8 mouse cellular contexts compared by ENCODE assay signal in the genomic region with DNA sequence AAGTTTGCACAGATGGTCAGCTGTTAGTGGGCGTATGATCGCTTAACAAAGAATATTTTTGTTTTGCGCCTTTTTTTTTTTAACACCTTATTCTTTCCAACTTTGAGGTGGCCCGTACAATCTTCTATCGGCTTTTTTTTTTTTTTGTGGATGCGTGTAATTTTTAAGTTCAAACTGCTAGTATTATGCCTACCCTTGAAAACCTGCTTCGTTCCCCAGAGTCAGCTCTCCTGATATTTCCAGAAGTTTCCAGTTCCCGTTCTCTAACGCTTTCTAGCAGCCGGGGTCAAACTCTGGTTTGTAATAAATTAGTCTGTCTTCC. TPM values are rescaled to one million over a fixed set of nuclear protein-coding genes. Genes with fewer than 3 reads are reported as not detected.
DNase-seq lines count a peak whose midpoint lies in the region; ATAC-seq and TF ChIP-seq lines count a peak whose summit lies in the region.

No protein-coding gene starts in this region.

- no peak for TF ChIP-seq CTCF in gastrocnemius, adult 2 months (IDR thresholded peaks at IDR 0.05)
- no peak for TF ChIP-seq CTCF in spleen, adult 2 months (IDR thresholded peaks at IDR 0.05; ENCODE audit: extremely low read depth, insufficient read depth, insufficient read length, insufficient replicate concordance)
- TF ChIP-seq CTCF in stomach, postnatal 0 days (IDR thresholded peaks at IDR 0.05; ENCODE audit: low read depth) = no peak

- no peak for ATAC-seq in liver, embryonic 11.5 days (replicated peaks; ENCODE audit: low FRiP score)
- ATAC-seq in stomach, postnatal 0 days (ENCODE audit: low FRiP score, low TSS enrichment) = no peak

- TF ChIP-seq POLR2A in spleen, adult 2 months (IDR thresholded peaks at IDR 0.05; ENCODE audit: low read depth, low read length) = no peak

- TF ChIP-seq EP300 in stomach, postnatal 0 days (optimal IDR thresholded peaks at IDR 0.05) = no peak

- peak overlapping the region; percentile 77 for H3K4me2 ChIP-seq in liver, embryonic 11.5 days
- peak overlapping the region; percentile 91 for H3K4me2 ChIP-seq in stomach, postnatal 0 days (replicated peaks; ENCODE audit: low read depth)

- peak overlapping the region; percentile 67 for H3K9ac ChIP-seq in liver, embryonic 11.5 days (ENCODE audit: low read depth, low read length)
- H3K9ac ChIP-seq in stomach, postnatal 0 days (ENCODE audit: low read length) = peak overlapping the region; percentile 91

- H3K4me3 ChIP-seq in gastrocnemius, adult 2 months = peak overlapping the region; percentile 87
- H3K4me3 ChIP-seq in spleen, adult 2 months (ENCODE audit: extremely low read depth, insufficient read depth, insufficient read length) = peak overlapping the region; percentile 84
- H3K4me3 ChIP-seq in liver, embryonic 11.5 days (ENCODE audit: low read depth, low read length) = peak overlapping the region; percentile 92
- peak overlapping the region; percentile 95 for H3K4me3 ChIP-seq in stomach, postnatal 0 days (ENCODE audit: low read depth, low read length)

- WGBS in spleen, adult 2 months = under 1% methylated on average over 10 of the region's 10 CpGs
- WGBS in liver, embryonic 11.5 days = 2% methylated on average over 10 of the region's 10 CpGs
- 1% methylated on average over 10 of the region's 10 CpGs for WGBS in stomach, postnatal 0 days

- H3K27ac ChIP-seq in gastrocnemius, adult 2 months = peak overlapping the region; percentile 96
- H3K27ac ChIP-seq in spleen, adult 2 months (ENCODE audit: insufficient read depth, low read length) = peak overlapping the region; percentile 95
- H3K27ac ChIP-seq in liver, embryonic 11.5 days (ENCODE audit: low read depth, low read length) = peak overlapping the region; percentile 80; the same call in 1 of the 2 replicates
- peak overlapping the region; percentile 95 for H3K27ac ChIP-seq in stomach, postnatal 0 days (replicated peaks)

- intact Hi-C loops in gastrocnemius, adult 2 months (cut with DNase I) = loop anchor here (5.0 kb wide), 3 partner anchors 51 to 404 kb away; no protein-coding TSS in a partner anchor

- no peaks in the 10 kb centered on the region for H3K27me3 ChIP-seq in spleen, adult 2 months (ENCODE audit: control insufficient read depth, insufficient read depth, low read length)
- H3K27me3 ChIP-seq in liver, embryonic 11.5 days (replicated peaks; ENCODE audit: control insufficient read depth, insufficient read depth, low read length) = no peaks in the 10 kb centered on the region
- no peaks in the 10 kb centered on the region for H3K27me3 ChIP-seq in stomach, postnatal 0 days (ENCODE audit: control insufficient read depth, insufficient read depth, low read length)

- no peaks in the 10 kb centered on the region for H3K9me3 ChIP-seq in liver, embryonic 11.5 days (ENCODE audit: control insufficient read depth, low read length)
- H3K9me3 ChIP-seq in stomach, postnatal 0 days (ENCODE audit: control insufficient read depth, low read length) = no peaks in the 10 kb centered on the region

- no peaks in the 10 kb centered on the region; the same call in 1 of the 2 replicates for H3K4me1 ChIP-seq in spleen, adult 2 months (ENCODE audit: control insufficient read depth, insufficient read depth, insufficient read length)
- H3K4me1 ChIP-seq in liver, embryonic 11.5 days (replicated peaks; ENCODE audit: control insufficient read depth, insufficient read depth, low read length) = peaks cover 22% of the 10 kb centered on the region
- 0 out of 2 replicates have a peak, but pooled peaks cover 2% of the 10 kb centered on the region for H3K4me1 ChIP-seq in stomach, postnatal 0 days (replicated peaks; ENCODE audit: control insufficient read depth, insufficient read depth)

- no peaks in the 10 kb centered on the region for H3K36me3 ChIP-seq in spleen, adult 2 months (ENCODE audit: control insufficient read depth, insufficient read depth, low read length)
- no peaks in the 10 kb centered on the region for H3K36me3 ChIP-seq in liver, embryonic 11.5 days (ENCODE audit: control insufficient read depth, insufficient read depth, low read length)
- no peaks in the 10 kb centered on the region for H3K36me3 ChIP-seq in stomach, postnatal 0 days (ENCODE audit: control insufficient read depth, insufficient read depth, low read length)

- DNase-seq in gastrocnemius, adult 2 months = no peak
- DNase-seq in gastrocnemius, postnatal 4 days (ENCODE audit: low spot score in 2 of 2) = no peak
- DNase-seq in spleen, adult 2 months (ENCODE audit: low read depth in 1 of 2, low spot score in 2 of 2) = no peak
- no peak for DNase-seq in spleen, postnatal 14 days (ENCODE audit: low spot score in 2 of 2)
- no peak for DNase-seq in liver, embryonic 11.5 days (ENCODE audit: low spot score)
- no peak for DNase-seq in stomach, postnatal 0 days (ENCODE audit: low spot score)
- DNase-seq in layer of hippocampus, postnatal 10 days (ENCODE audit: low spot score in 2 of 2) = no peak
- DNase-seq in adrenal gland, postnatal 25 days = no peak

RNA-seq across cellular contexts. Expression of a gene that starts 1.0 kb away (rescaled TPM):
- total RNA-seq in gastrocnemius, adult 2 months (2021) = 10 to 100 TPM; 15.6 to 20.5 TPM
- total RNA-seq in gastrocnemius, postnatal 4 days (2021) = 10 to 100 TPM; 23.3 to 24.8 TPM
- 22.5 and 24.3 TPM in 2 replicates for polyA plus RNA-seq in spleen, adult 2 months (2012; rRNA removed)
- polyA plus RNA-seq in liver, embryonic 11.5 days (2014; fragmentation: Nextera tagmentation; extraction: Ambion mirVana) = 4.7 and 6.7 TPM in 2 replicates
- polyA plus RNA-seq in stomach, postnatal 0 days (2015; fragmentation: Nextera tagmentation; extraction: Ambion mirVana) = 4.2 and 4.6 TPM in 2 replicates
- total RNA-seq in layer of hippocampus, postnatal 10 days (2021) = 10 to 100 TPM; 40.9 to 44.3 TPM
- 24.8 and 31.6 TPM in 2 replicates for total RNA-seq in adrenal gland, postnatal 25 days (2021)
